Mouse (Mus musculus) megakaryocyte, embryonic 14.5 days (primary cell): ENCODE measurements at regions not wholly inside any gene's neighbourhood (a gene's known extent, or its start where the extent isn't known, plus 50 kb on each side); places are given as distances from the start of the nearest gene placed in this dataset.

Experiments
- H3K27me3 ChIP-seq: replicated peaks from 2 replicates; pipeline ENCODE3; 2012; ENCODE audit warnings: inconsistent platforms
- H3K36me3 ChIP-seq: replicated peaks from 2 replicates; pipeline ENCODE3; 2012; ENCODE audit warnings: low read length, inconsistent platforms, mixed read lengths
- H3K4me1 ChIP-seq: 2 replicates; pipeline ENCODE4 v1.6.1; 2012; ENCODE audit warnings: inconsistent platforms
- H3K4me3 ChIP-seq: replicated peaks from 2 replicates; pipeline ENCODE3; 2012; ENCODE audit warnings: moderate library complexity, mild to moderate bottlenecking, inconsistent platforms
- H3K9me3 ChIP-seq: 2 replicates; pipeline ENCODE4 v1.6.1; 2012; ENCODE audit warnings: inconsistent platforms
- FLI1 ChIP-seq: IDR thresholded peaks from 2 replicates; pipeline ENCODE4 v1.6.1; 2012; ENCODE audit warnings: low read length, inconsistent platforms, mixed read lengths
- GATA1 ChIP-seq: IDR thresholded peaks from 3 replicates; pipeline ENCODE4 v1.6.1; 2012; ENCODE audit warnings: mixed read lengths, low read length, inconsistent platforms, borderline replicate concordance

GRCm38 (mm10) chr11:45274446-45275119 is 577.3 kb upstream of the Clint1 start:
- Histone ChIP-seq H3K4me3 (no peak overlapping the region), H3K9me3 (no peaks in the 10 kb centered on the region), H3K4me1 (no peaks in the 10 kb centered on the region), H3K36me3 (no peaks in the 10 kb centered on the region), H3K27me3 (no peaks in the 10 kb centered on the region)
- TF ChIP-seq FLI1 (no peak), GATA1 (no peak)

- no peaks in the 10 kb centered on the region for H3K9me3 ChIP-seq
- TF ChIP-seq GATA1, result no peak
- no peak for TF ChIP-seq FLI1
- H3K36me3 ChIP-seq, result no peaks in the 10 kb centered on the region
- H3K4me1 ChIP-seq, result no peaks in the 10 kb centered on the region
- no peaks in the 10 kb centered on the region for H3K27me3 ChIP-seq
- H3K4me3 ChIP-seq, result no peak overlapping the region
These were observed 576.7 kb upstream of the Clint1 start for GRCm38 (mm10) chr11:45275170-45275569.

DNA sequence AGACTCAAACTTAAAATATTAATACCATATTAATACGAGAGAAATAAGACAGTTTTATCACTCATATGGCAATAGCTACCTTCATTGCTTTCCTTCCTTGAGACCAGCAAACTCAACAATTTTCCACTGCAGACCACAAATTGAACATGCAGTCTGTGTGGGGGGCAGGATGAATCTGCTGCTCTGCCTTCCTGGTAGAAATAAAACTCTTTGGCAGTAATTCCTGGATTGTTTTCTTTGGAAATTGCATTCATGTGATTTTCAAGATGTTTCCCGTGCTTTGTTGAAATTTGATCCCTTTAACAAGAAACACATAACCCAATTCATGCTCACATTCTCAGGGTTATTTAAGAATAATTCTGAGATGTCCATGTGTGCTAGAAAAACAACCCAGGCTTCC is 555.1 kb upstream of the Clint1 start:
- no peaks in the 10 kb centered on the region for H3K36me3 ChIP-seq
- TF ChIP-seq GATA1 (no peak), FLI1 (no peak)
- H3K27me3 ChIP-seq, result no peaks in the 10 kb centered on the region
- no peaks in the 10 kb centered on the region for H3K4me1 ChIP-seq
- no peaks in the 10 kb centered on the region for H3K9me3 ChIP-seq
- H3K4me3 ChIP-seq, result no peak overlapping the region

DNA sequence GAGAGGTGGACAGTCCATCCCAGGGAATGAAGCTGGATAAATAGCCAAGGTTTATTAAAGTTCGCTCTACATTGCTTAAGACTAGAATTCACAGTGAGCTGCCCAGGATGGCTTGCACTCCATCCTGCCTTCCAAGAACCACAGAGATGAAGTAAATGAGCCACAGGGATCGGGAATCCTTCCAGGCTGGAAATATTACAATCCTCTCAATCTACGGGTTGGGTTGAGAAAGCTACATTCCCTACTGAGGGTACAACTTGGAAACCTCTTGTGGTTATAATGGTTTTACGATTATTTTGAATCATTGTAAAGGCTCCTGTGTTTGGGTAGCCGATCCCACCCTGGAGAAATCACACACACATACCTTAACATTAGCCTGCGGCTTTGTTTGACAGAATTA is 539.9 kb upstream of the Clint1 start:
- no peaks in the 10 kb centered on the region for H3K27me3 ChIP-seq
- no peaks in the 10 kb centered on the region for H3K36me3 ChIP-seq
- no peak overlapping the region for H3K4me3 ChIP-seq
- peaks cover 5% of the 10 kb centered on the region; the same call in 1 of the 2 replicates for H3K9me3 ChIP-seq
- TF ChIP-seq FLI1 (no peak), GATA1 (no peak)
- no peaks in the 10 kb centered on the region for H3K4me1 ChIP-seq

DNA sequence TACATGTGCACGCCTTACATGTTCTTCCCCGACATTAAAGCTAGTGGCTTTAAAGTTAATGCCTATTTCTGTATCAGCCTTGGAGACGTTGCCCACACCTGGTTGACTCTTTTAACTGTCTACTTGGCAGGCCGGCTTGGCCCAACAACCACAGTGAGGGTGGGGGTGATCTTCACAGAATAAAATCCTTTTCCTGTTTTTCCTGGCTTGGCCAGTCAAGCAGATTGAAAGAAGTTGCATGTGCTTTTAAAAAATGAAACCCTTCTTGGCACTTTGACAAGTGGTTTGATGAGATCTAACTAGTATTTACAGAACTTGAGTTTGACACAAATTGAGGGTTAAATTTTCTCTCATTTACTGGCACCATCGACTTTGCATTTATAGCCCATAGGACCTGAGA is 528.1 kb upstream of the Clint1 start:
- H3K4me1 ChIP-seq, result no peaks in the 10 kb centered on the region
- no peak for TF ChIP-seq GATA1
- H3K4me3 ChIP-seq, result no peak overlapping the region
- H3K36me3 ChIP-seq, result no peaks in the 10 kb centered on the region
- no peaks in the 10 kb centered on the region for H3K27me3 ChIP-seq
- no peaks in the 10 kb centered on the region for H3K9me3 ChIP-seq

DNA sequence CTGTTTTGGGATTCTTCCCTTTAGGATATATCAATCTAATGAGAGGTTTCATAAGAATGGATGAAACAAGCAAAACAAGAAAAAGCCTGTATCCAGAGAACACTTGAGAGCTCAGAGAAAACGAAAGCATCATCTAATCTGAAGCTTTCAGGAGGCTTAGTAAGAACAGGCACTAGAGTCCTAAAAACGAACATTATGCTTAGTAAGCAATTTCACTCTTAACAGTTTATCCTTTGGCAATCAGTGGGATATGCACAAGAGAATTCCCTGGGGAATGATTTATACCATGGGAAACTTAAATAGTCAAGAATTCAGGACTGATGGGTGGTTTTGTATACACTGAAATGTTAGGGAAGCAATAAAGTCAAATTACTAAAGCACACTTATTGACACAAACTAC is 521.5 kb upstream of the Clint1 start:
- Histone ChIP-seq H3K27me3 (no peaks in the 10 kb centered on the region), H3K9me3 (no peaks in the 10 kb centered on the region), H3K36me3 (no peaks in the 10 kb centered on the region), H3K4me1 (no peaks in the 10 kb centered on the region), H3K4me3 (no peak overlapping the region)
- TF ChIP-seq GATA1 (no peak), FLI1 (no peak)

- H3K27me3 ChIP-seq, result no peaks in the 10 kb centered on the region
- no peaks in the 10 kb centered on the region for H3K9me3 ChIP-seq
- no peaks in the 10 kb centered on the region for H3K36me3 ChIP-seq
- TF ChIP-seq GATA1 (no peak), FLI1 (no peak)
- H3K4me3 ChIP-seq, result no peak overlapping the region
- no peaks in the 10 kb centered on the region for H3K4me1 ChIP-seq
These were observed 518.1 kb upstream of the Clint1 start for GRCm38 (mm10) chr11:45333756-45334155.

DNA sequence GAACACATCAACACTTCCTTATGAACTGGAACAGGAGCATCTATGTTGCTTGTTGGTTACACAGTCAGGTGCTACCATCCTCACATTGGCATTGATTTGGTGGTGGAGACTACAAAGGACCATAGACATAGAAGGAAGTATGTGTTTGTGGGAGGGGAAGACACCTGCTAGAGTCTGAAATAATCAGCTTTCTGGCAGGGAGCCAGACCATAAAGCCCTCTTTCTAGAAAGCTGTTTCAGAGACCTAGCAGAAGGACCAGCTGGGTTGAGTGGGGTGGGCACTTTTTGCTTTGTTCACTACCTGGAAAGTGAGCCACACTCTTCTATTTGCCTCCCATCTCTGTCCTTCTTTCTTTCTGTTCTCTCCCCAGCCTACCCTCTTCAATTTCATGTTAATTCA is 502.5 kb upstream of the Clint1 start:
- H3K36me3 ChIP-seq, result no peaks in the 10 kb centered on the region
- no peaks in the 10 kb centered on the region; the same call in 1 of the 2 replicates for H3K9me3 ChIP-seq
- H3K27me3 ChIP-seq, result no peaks in the 10 kb centered on the region
- H3K4me1 ChIP-seq, result no peaks in the 10 kb centered on the region
- no peak overlapping the region for H3K4me3 ChIP-seq
- no peak for TF ChIP-seq FLI1
- TF ChIP-seq GATA1, result no peak

- TF ChIP-seq GATA1 (no peak), FLI1 (no peak)
- Histone ChIP-seq H3K4me1 (no peaks in the 10 kb centered on the region), H3K36me3 (no peaks in the 10 kb centered on the region), H3K4me3 (no peak overlapping the region), H3K27me3 (no peaks in the 10 kb centered on the region), H3K9me3 (0 out of 2 replicates have a peak, but pooled peaks cover 3% of the 10 kb centered on the region)
These were observed 486.5 kb upstream of the Clint1 start for GRCm38 (mm10) chr11:45365343-45365742.

GRCm38 (mm10) chr11:45389243-45390146 is 462.4 kb upstream of the Clint1 start:
- H3K36me3 ChIP-seq, result no peaks in the 10 kb centered on the region
- H3K9me3 ChIP-seq, result no peaks in the 10 kb centered on the region
- no peaks in the 10 kb centered on the region for H3K4me1 ChIP-seq
- no peaks in the 10 kb centered on the region for H3K27me3 ChIP-seq
- no peak for TF ChIP-seq GATA1
- TF ChIP-seq FLI1, result no peak
- H3K4me3 ChIP-seq, result no peak overlapping the region
